Mouse (Mus musculus) forebrain, embryonic 15.5 days (tissue): ENCODE results near the gene Zfp710. TPM values are rescaled to one million over a fixed set of nuclear protein-coding genes. Genes with fewer than 3 reads are reported as not detected.

ENCODE experiments used
- ATAC-seq: fragments of 200-750 bp; cut with Nextera tagmentation; replicated peaks from 2 replicates; pipeline ENCODE4 v1.8.0; 2017; ENCODE audit warnings: mild to moderate bottlenecking, moderate TSS enrichment, moderate library complexity
- H3K27ac ChIP-seq: fragments of 300-500 bp; sonication (generic); replicated peaks from 2 replicates; pipeline ENCODE4 v1.5.1; 2015; ENCODE audit warnings: mild to moderate bottlenecking, inconsistent platforms
- H3K27me3 ChIP-seq: fragments of 300-500 bp; sonication (generic); 2 replicates; pipeline ENCODE4 v1.6.1; 2015; ENCODE audit warnings: inconsistent platforms
- H3K36me3 ChIP-seq: fragments of 300-500 bp; sonication (generic); 2 replicates; pipeline ENCODE4 v1.6.1; 2015; ENCODE audit warnings: mild to moderate bottlenecking, inconsistent platforms
- H3K4me1 ChIP-seq: fragments of 300-500 bp; sonication (generic); 2 replicates; pipeline ENCODE4 v1.6.1; 2015; ENCODE audit warnings: inconsistent platforms
- H3K4me2 ChIP-seq: fragments of 300-500 bp; sonication (generic); replicated peaks from 2 replicates; pipeline ENCODE4 v1.6.1; 2015; ENCODE audit warnings: mild to moderate bottlenecking, inconsistent platforms
- H3K4me3 ChIP-seq: fragments of 300-500 bp; sonication (generic); 2 replicates; pipeline ENCODE4 v1.5.1; 2015; ENCODE audit warnings: mild to moderate bottlenecking, inconsistent platforms
- H3K9ac ChIP-seq: fragments of 300-500 bp; sonication (generic); replicated peaks from 2 replicates; pipeline ENCODE4 v1.6.1; 2015; ENCODE audit warnings: mild to moderate bottlenecking, inconsistent platforms
- H3K9me3 ChIP-seq: fragments of 300-500 bp; sonication (generic); 2 replicates; pipeline ENCODE4 v1.6.1; 2016; ENCODE audit warnings: inconsistent platforms
- WGBS: fragments of 180-500 bp; shearing (Covaris S2); methylation state at CpG from one replicate; pipeline ENCODE4 v1.1.7; 2015; ENCODE audit warnings: mixed read lengths; 5-methylcytosine and 5-hydroxymethylcytosine counted together
- polyA plus RNA-seq: library from polyadenylated mRNA; unstranded; fragments of >200 nt; fragmentation: Nextera tagmentation; extraction: Ambion mirVana; gene quantifications from 2 replicates; pipeline ENCODE4 v1.2.1, GENCODE M21; 2015

Gene Zfp710
- polyA plus RNA-seq, 1 experiment from 2014 or later = 21.1 TPM

DNA sequence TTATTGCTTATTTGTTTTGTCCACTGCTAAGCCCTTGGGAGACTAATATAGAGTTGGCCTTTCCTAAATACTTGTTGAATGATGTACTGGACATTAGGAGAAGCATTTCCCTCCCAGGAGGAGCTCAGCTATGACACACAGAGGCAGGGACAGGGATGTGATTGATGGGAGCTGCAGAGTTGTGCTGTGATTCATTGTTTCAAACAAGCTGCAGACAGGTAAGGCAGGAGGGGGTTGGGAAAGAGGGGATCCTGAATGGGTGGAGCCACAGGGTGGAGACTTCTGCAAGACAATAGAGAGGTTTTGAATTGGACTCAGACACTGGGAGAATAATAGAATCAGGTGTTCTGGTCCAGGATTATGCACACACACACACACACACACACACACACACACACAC lies 5.4 kb downstream of the Zfp710 start:
- ATAC-seq = no peak
- no peaks in the 10 kb centered on the region for H3K36me3 ChIP-seq
- H3K4me3 ChIP-seq = no peak overlapping the region
- no peak overlapping the region for H3K4me2 ChIP-seq
- peaks cover 67% of the 10 kb centered on the region for H3K4me1 ChIP-seq
- no peak overlapping the region for H3K27ac ChIP-seq
- no peak overlapping the region for H3K9ac ChIP-seq
- no peaks in the 10 kb centered on the region for H3K9me3 ChIP-seq
- H3K27me3 ChIP-seq = no peaks in the 10 kb centered on the region

DNA sequence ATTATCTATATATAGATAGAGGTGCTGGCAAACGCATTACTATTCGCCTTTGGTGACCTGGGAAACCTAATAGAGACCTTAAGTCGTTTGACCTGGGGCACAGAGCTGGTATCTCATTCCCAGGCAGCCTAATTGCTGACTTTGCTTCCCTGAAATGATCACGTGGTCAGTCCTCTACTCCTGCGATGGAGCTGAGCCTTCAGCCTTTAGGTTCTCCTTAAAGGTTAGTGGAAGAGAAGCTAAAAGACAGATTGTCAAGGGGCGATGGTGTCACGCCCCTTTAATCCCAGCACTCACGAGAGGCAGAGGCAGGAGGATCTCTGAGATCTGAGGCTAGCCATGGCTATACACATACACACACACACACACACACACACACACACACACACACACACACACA lies 5.9 kb downstream of the Zfp710 start:
- H3K4me2 ChIP-seq = no peak overlapping the region

DNA sequence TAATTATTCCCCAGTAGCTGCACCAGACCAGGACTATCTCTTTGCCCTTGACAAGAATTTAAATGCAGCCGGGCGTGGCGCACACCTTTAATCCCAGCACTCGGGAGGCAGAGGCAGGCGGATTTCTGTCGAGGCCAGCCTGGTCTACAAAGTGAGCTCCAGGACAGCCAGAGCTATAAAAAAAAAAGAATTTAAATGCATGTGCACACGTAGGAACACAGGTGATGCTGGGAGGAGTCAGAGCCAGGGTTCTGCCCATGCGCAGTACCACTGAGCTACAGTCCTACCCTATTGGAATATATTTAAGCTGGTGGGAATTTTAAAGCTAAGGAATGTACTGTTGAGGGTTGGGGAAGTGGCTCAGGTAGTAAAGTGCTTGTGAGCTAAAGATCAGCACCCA lies 6.4 kb downstream of the Zfp710 start:
- H3K9me3 ChIP-seq = no peaks in the 10 kb centered on the region
- no peaks in the 10 kb centered on the region for H3K27me3 ChIP-seq
- no peak overlapping the region for H3K4me3 ChIP-seq
- no peaks in the 10 kb centered on the region for H3K36me3 ChIP-seq
- 96% methylated on average over 8 of the region's 8 CpGs for WGBS
- no peak overlapping the region for H3K4me2 ChIP-seq
- peaks cover 60% of the 10 kb centered on the region for H3K4me1 ChIP-seq
- no peak overlapping the region for H3K27ac ChIP-seq
- no peak overlapping the region for H3K9ac ChIP-seq
- no peak for ATAC-seq

More for the DNA sequence above, 5.9 kb downstream of the Zfp710 start:
- Histone ChIP-seq H3K27ac (no peak overlapping the region), H3K27me3 (no peaks in the 10 kb centered on the region), H3K9ac (no peak overlapping the region), H3K4me1 (peaks cover 63% of the 10 kb centered on the region), H3K9me3 (no peaks in the 10 kb centered on the region), H3K36me3 (no peaks in the 10 kb centered on the region), H3K4me3 (no peak overlapping the region)
- WGBS = 91% methylated on average over 8 of the region's 8 CpGs
- ATAC-seq = no peak

DNA sequence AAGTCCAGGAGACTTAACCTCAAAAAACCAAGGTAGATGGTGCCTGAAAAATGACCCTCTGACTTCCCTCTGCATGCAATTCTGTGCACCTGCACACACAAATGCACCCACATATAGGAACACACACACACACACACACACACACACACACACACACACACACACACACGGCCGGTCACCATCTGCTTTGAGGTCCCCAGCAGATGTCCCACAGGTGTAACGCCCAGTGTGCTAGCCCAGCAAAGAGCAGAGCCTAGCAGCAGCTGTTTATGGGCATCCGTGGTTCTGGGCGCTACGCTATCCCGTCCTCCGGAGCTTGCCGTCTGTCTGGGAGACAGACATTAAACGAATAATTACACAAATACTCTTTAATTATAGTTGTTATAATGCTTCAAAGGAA lies 6.9 kb downstream of the Zfp710 start:
- Histone ChIP-seq H3K27ac (no peak overlapping the region), H3K4me3 (no peak overlapping the region), H3K4me1 (peaks cover 60% of the 10 kb centered on the region), H3K9me3 (no peaks in the 10 kb centered on the region), H3K9ac (no peak overlapping the region), H3K36me3 (no peaks in the 10 kb centered on the region), H3K4me2 (no peak overlapping the region), H3K27me3 (no peaks in the 10 kb centered on the region)
- no peak for ATAC-seq
- WGBS = 30% methylated on average over 10 of the region's 10 CpGs

DNA sequence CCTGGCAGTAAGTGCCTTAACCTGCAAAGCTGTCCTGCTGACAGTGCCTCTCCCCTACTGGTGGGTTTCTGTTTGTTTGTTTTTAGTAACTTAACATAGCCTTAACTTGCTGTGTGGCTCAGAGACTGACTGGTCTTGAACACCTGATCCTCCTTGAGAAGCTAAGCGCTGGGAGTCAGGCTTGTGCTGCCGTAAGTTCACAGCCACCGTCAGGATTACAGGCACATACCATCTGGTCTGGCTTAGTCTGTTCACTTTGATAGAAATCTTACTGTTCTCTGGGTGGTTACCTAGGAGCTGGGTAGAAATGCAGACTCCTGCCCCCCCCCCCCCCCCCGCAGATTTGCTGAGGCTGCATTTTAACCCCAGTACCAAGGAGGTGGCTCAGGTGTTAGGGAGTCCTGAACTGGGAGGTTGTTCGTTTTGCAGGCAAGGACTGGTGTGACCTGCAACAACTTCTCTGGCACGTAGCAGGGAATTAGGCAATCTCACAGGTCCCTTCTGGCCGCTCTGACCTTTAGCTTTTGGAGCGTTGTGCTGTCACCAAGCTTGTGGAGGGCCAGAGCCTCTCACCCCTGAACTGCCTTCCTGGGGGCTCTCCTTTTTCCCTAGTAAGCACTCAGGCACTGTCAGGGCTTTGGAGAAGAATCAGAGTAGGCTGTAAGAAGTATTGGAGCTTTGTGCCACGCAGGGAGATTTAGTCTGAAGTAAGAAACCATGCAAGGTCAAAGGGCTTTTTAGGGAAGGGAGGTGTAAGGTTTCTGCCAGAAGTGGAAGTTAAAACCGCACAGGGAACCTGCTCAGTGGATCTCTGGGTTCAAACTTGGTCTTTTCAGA lies 7.8 kb downstream of the Zfp710 start:
- no peak overlapping the region for H3K4me2 ChIP-seq
- H3K27me3 ChIP-seq = no peaks in the 10 kb centered on the region
- peaks cover 59% of the 10 kb centered on the region for H3K4me1 ChIP-seq
- WGBS = 52% methylated on average over 10 of the region's 10 CpGs
- no peaks in the 10 kb centered on the region for H3K9me3 ChIP-seq
- no peaks in the 10 kb centered on the region for H3K36me3 ChIP-seq
- H3K27ac ChIP-seq = no peak overlapping the region
- ATAC-seq = no peak
- no peak overlapping the region for H3K9ac ChIP-seq
- H3K4me3 ChIP-seq = no peak overlapping the region

DNA sequence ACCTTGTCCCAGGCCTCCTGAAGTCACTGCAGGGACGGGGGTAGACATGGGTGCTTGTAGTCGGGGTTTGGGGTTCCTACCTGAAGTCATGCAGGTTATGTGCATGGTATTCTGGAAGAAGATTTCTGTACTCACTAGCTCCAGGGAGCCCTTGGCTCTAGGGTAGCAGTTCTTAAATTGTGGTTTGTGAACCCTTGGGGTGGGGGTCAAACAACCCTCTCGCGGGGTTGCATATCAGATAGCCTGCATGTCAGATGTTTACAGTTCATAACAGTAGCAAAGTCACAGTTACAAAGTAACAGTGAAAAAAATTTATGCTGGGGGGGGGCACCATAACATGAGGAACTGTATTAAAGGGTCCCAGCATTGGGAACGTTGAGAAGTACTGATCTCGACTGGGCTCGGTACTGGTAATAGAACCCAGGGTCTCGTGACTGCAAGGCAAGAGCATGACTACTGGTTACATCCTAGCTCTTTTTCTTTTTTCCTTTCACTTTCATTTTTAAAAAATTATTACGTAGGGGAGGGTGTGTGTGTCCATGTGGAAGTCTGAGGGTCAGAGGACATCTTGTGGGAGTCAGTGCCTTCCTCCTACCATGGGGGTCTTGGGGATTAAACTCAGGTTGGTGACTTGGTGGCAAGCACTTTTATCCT lies 8.6 kb downstream of the Zfp710 start:
- peaks cover 52% of the 10 kb centered on the region for H3K4me1 ChIP-seq
- ATAC-seq = no peak
- H3K9me3 ChIP-seq = no peaks in the 10 kb centered on the region
- H3K4me3 ChIP-seq = no peak overlapping the region
- H3K36me3 ChIP-seq = no peaks in the 10 kb centered on the region
- no peak overlapping the region for H3K9ac ChIP-seq
- H3K27me3 ChIP-seq = no peaks in the 10 kb centered on the region
- no peak overlapping the region for H3K4me2 ChIP-seq
- WGBS = 87% methylated on average over 9 of the region's 9 CpGs
- H3K27ac ChIP-seq = no peak overlapping the region

DNA sequence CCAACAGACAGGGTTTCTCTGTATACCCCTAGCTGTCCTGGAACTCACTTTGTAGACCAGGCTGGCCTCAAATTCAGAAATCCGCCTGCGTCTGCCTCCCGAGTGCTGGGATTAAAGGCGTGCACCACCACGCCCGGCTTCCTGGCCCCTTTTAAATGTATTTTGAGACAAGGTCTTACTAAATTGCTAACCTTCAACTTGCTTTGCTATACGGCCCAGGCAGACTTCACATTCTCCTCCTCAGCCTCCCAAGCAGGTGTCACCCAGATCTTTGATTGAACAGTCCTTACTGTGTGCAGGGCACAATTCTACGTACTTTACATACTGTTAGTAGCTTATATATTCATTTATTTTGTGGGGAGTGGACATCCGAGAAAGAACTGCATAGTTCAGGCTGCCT lies 9.2 kb downstream of the Zfp710 start:
- ATAC-seq = no peak
- no peak overlapping the region for H3K4me3 ChIP-seq
- H3K4me1 ChIP-seq = peaks cover 46% of the 10 kb centered on the region
- no peaks in the 10 kb centered on the region for H3K27me3 ChIP-seq
- H3K9ac ChIP-seq = no peak overlapping the region
- H3K36me3 ChIP-seq = no peaks in the 10 kb centered on the region
- H3K4me2 ChIP-seq = no peak overlapping the region
- H3K27ac ChIP-seq = no peak overlapping the region
- H3K9me3 ChIP-seq = no peaks in the 10 kb centered on the region
- 80% methylated on average over 9 of the region's 9 CpGs for WGBS

DNA sequence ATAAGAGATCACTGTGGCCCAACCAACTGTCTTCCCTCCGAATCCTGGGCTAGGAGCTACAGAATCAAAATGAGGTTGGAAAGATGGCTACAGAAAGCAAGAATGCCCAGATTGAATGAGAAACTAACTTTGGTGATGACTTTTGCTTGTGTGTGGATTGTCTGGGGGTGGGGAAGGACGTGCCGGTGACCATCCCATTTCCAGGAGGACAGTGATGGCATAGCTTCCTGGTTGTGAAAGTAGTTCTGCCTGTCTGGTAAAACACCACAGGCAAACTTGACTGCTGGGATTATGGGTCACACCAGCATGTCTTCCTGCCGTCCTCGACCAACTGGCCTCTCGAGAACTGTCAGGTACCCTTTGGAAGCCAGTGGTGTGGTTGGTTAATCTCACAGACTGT lies 10.5 kb downstream of the Zfp710 start:
- Histone ChIP-seq H3K4me2 (no peak overlapping the region), H3K27ac (no peak overlapping the region), H3K9ac (no peak overlapping the region), H3K4me1 (peaks cover 37% of the 10 kb centered on the region), H3K4me3 (no peak overlapping the region), H3K9me3 (no peaks in the 10 kb centered on the region), H3K36me3 (no peaks in the 10 kb centered on the region), H3K27me3 (no peaks in the 10 kb centered on the region)
- WGBS = 80% methylated on average over 6 of the region's 6 CpGs
- no peak for ATAC-seq

DNA sequence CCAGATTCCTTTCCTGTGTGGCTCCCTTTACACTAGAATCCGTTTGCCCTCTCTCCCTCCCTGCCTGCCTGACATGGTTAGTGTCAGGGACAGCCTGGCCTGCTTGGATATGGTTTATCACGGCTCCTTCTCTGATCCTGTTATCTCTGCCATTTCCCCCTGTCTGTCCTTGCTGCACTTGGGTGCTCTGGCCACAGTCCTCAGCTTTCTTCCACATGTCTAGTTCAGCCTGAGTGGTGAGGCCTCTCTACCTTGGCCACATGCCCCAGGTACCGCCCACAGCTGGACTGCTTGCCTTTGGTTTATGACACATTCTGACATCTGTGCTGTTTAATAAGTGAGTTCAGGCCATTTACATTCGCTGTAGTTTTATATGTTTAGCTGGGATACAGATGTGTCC lies 11.1 kb downstream of the Zfp710 start:
- no peak overlapping the region for H3K9ac ChIP-seq
- no peak for ATAC-seq
- 81% methylated on average over 4 of the region's 4 CpGs for WGBS
- H3K27me3 ChIP-seq = no peaks in the 10 kb centered on the region
- H3K4me3 ChIP-seq = no peak overlapping the region
- no peak overlapping the region for H3K4me2 ChIP-seq
- H3K27ac ChIP-seq = no peak overlapping the region
- H3K36me3 ChIP-seq = no peaks in the 10 kb centered on the region
- H3K4me1 ChIP-seq = peaks cover 37% of the 10 kb centered on the region
- no peaks in the 10 kb centered on the region for H3K9me3 ChIP-seq

DNA sequence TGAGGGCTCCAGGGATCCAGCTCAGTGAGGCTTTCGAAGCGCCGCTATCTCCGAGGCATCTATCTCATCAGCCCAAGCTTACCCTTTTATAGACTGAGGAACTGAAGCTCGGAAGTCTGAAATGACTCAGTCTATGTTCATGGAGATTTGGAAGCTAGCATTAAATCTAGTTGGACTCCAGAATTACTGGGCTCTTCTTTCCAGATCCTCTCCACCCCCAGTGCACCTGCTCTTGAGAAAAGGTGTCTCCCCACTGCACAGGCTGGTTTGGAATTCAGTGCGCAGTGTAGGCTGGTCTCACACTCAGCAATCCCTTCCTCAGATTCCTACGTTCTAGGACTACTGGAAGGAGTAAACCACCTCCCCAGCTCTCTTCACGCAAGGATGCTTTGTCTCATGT lies 15.1 kb downstream of the Zfp710 start:
- Histone ChIP-seq H3K27ac (no peak overlapping the region), H3K4me1 (peaks cover 12% of the 10 kb centered on the region), H3K27me3 (no peaks in the 10 kb centered on the region), H3K36me3 (peaks cover 4% of the 10 kb centered on the region; the same call in 1 of the 2 replicates), H3K4me3 (no peak overlapping the region), H3K9ac (no peak overlapping the region), H3K4me2 (no peak overlapping the region), H3K9me3 (no peaks in the 10 kb centered on the region)
- 94% methylated on average over 8 of the region's 8 CpGs for WGBS
- no peak for ATAC-seq

DNA sequence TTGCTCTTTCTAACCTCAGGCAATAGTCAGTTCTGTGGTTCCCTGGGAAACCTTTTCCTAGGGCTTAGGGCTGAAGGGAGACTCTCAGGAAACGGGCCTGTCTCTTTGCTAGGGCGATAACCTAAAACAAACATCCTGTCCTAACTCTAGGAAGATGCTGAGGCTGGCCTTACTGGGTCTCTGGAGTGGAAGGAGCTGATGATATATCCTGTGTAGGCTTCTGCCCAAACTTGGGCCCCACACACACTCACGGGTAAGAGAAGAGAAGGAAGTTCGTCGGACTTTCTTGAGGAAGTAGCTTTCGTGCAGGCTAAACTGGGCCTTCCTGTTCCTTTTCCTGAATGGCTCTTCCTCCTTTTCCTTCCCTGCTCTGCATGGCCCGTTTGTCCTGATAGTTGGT lies 19.6 kb downstream of the Zfp710 start:
- no peak overlapping the region for H3K9ac ChIP-seq
- 83% methylated on average over 7 of the region's 7 CpGs for WGBS
- no peaks in the 10 kb centered on the region for H3K9me3 ChIP-seq
- H3K36me3 ChIP-seq = peaks cover 4% of the 10 kb centered on the region; the same call in 1 of the 2 replicates
- H3K4me3 ChIP-seq = no peak overlapping the region
- H3K27ac ChIP-seq = peak overlapping the region; percentile 54; the same call in 1 of the 2 replicates
- ATAC-seq = no peak
- no peaks in the 10 kb centered on the region for H3K27me3 ChIP-seq
- H3K4me2 ChIP-seq = no peak overlapping the region
- H3K4me1 ChIP-seq = peaks cover 37% of the 10 kb centered on the region

DNA sequence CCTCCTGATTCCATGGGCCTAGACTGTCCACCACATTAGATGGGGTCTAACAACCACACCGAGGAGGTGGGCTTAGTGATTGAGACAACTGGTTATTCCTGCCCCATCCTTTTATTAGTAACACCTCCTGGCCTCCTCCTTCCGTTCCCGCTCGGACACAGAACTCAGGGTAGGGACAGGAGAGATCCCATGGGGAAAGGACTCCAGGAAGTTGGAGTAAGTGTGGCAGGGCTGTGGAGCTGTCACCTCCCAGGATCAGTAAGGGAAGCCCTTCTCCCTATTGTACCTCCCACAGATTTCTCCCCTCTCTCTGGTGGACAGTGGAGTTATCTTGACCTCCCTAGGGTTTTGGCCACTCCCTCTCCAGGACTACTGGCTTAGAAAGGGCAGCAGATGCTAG lies 22.4 kb downstream of the Zfp710 start:
- ATAC-seq = no peak
- Histone ChIP-seq H3K4me1 (peaks cover 50% of the 10 kb centered on the region), H3K4me2 (no peak overlapping the region), H3K36me3 (no peaks in the 10 kb centered on the region), H3K9ac (no peak overlapping the region), H3K9me3 (no peaks in the 10 kb centered on the region), H3K4me3 (no peak overlapping the region), H3K27me3 (no peaks in the 10 kb centered on the region), H3K27ac (no peak overlapping the region)
- 86% methylated on average over 4 of the region's 4 CpGs for WGBS
